Mouse (Mus musculus) mesoderm, embryonic 11.5 days (tissue): Measurements from ENCODE around the gene 3110040M04Rik.
A peak's percentile ranks its signal among the peaks of the same experiment; 100 is the strongest.
"Not testable (repeated sequence)": the region's sequence is repeated elsewhere in the genome, so short reads cannot be mapped to it uniquely, and the experiment has no call there.

Experiments
- DNase-seq: peaks from one replicate; pipeline ENCODE4 v3.0.0-alpha.2; 2012; ENCODE audit warnings: low read depth, low spot score

Gene 3110040M04Rik

GRCm38 (mm10) chr1:151203818-151204217, at the start of gene 3110040M04Rik:
TSS of gene 3110040M04Rik (plus strand) at chr1:151204121.
- DNase-seq: not testable (repeated sequence)

- DNase-seq: not testable (repeated sequence)
Measured at GRCm38 (mm10) chr1:151154131-151154530, 49.8 kb upstream of the 3110040M04Rik start.

GRCm38 (mm10) chr1:151156129-151156528, 47.8 kb upstream of the 3110040M04Rik start:
- DNase-seq: no peak

- DNase-seq: no peak
Measured at GRCm38 (mm10) chr1:151156777-151157632, 46.9 kb upstream of the 3110040M04Rik start.

- DNase-seq: no peak
Measured at GRCm38 (mm10) chr1:151157963-151158856, 45.7 kb upstream of the 3110040M04Rik start.

- no peak for DNase-seq
Measured at GRCm38 (mm10) chr1:151158857-151159510, 44.9 kb upstream of the 3110040M04Rik start.

GRCm38 (mm10) chr1:151166031-151166430, 37.9 kb upstream of the 3110040M04Rik start:
- DNase-seq: no peak

- DNase-seq: no peak
Measured at GRCm38 (mm10) chr1:151167297-151168047, 36.4 kb upstream of the 3110040M04Rik start.

- DNase-seq: no peak
Measured at GRCm38 (mm10) chr1:151168637-151169036, 35.3 kb upstream of the 3110040M04Rik start.

GRCm38 (mm10) chr1:151171572-151172461, 32.1 kb upstream of the 3110040M04Rik start:
- no peak for DNase-seq

- peak; percentile 59 for DNase-seq
Measured at GRCm38 (mm10) chr1:151177030-151177936, 26.6 kb upstream of the 3110040M04Rik start.

GRCm38 (mm10) chr1:151177937-151178271, 26.0 kb upstream of the 3110040M04Rik start:
- DNase-seq: no peak

GRCm38 (mm10) chr1:151178505-151179083, 25.3 kb upstream of the 3110040M04Rik start:
- peak; percentile 59 for DNase-seq

GRCm38 (mm10) chr1:151180167-151180566, 23.8 kb upstream of the 3110040M04Rik start:
- DNase-seq: no peak

GRCm38 (mm10) chr1:151182266-151182665, 21.7 kb upstream of the 3110040M04Rik start, which contains the start of gene Gm47985:
TSS of gene Gm47985 (plus strand) at chr1:151182537.
- DNase-seq: not testable (repeated sequence)

GRCm38 (mm10) chr1:151186186-151186585, 17.7 kb upstream of the 3110040M04Rik start:
- DNase-seq: not testable (repeated sequence)

GRCm38 (mm10) chr1:151186879-151187424, 17.0 kb upstream of the 3110040M04Rik start:
- not testable (repeated sequence) for DNase-seq

- no peak for DNase-seq
Measured at GRCm38 (mm10) chr1:151188469-151188868, 15.5 kb upstream of the 3110040M04Rik start.
